Mouse (Mus musculus): Measurements from ENCODE around the gene Vmn2r-ps159. TPM values are rescaled to one million over a fixed set of nuclear protein-coding genes. Genes with fewer than 3 reads are reported as not detected.
"Not testable (repeated sequence)": the region's sequence is repeated elsewhere in the genome, so short reads cannot be mapped to it uniquely, and the experiment has no call there.

The Vmn2r-ps159 gene
- total RNA-seq (2014; fragmentation: Nextera tagmentation) (not detected in 2 replicates), total RNA-seq (2017) (not detected in 2 replicates)

- not testable (repeated sequence) for ATAC-seq (replicated peaks; ENCODE audit: poor library complexity, severe bottlenecking)
Measured at GRCm38 (mm10) chr4:156330803-156331202, at the start of gene Vmn2r-ps159. Gene Vmn2r-ps159 (plus strand): TSS chr4:156331103.

DNA sequence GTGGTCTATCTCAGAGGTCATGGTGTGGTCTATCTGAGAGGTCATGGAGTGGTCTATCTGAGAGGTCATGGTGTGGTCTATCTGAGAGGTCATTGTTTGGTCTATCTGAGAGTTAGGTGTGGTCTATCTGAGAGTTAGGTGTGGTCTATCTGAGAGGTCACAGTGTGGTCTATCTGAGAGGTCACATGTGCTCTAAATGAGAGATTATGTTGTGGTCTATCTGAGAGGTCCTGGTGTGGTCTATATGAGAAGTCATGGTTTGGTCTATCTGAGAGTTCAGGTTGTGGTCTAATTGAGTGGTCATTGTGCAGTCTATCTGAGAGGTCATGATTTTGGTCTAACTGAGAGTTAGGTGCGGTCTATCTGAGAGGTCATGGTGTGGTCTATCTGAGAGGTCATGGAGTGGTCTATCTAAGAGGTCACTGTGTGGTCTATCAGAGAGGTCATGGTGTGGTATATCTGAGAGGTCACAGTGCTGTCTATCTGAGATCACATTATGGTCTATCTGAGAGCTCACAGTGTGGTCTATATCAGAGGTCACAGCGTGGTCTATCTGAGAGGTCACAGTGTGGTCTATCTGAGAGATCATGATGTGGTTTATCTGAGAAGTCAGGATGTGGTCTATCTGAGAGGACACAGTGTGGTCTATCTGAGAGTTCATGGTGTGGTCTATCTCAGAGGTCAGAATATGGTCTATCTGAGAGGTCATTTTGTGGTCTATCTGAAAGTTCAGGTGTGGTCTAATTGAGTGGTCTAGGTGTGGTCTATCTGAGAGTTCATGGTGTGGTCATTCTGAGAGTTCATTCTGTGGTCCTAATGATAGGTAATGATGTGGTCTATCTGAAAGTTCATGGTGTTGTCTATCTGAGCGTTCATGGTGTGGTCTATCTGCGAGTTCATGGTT lies 10.9 kb downstream of the Vmn2r-ps159 start:
- ATAC-seq (replicated peaks; ENCODE audit: poor library complexity, severe bottlenecking) = peak; percentile 26; the same call in 1 of the 2 replicates

DNA sequence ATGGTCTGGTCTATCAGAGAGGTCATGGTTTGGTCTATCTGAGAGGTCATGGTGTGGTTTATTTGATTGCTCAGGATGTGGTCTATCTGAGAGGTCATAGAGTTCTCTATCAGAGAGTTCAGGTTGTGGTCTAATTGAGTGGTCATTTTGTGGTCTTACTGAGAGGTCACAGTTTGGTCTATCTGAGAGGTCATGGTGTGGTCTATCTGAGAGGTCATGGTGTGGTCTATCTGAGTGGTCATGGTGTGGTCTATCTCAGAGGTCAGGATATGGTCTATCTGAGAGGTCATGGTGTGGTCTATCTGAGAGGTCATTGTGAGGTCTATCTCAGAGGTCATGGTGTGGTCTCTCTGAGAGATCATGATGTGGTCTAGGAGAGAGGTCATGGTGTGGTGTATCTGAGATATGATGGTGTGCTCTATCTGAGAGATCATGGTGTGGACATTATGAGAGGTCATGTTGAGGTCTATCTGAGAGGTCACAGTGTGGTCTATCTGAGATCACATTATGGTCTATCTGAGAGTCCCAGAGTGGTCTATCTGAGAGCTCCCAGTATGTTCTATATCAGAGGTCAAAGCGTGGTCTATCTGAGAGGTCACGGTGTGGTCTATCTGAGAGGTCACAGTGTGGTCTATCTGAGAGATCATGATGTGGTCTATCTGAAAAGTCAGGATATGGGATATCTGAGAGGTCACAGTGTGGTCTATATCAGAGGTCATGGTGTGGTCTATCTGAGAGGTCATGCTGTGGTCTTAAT lies 11.8 kb downstream of the Vmn2r-ps159 start:
- ATAC-seq (replicated peaks; ENCODE audit: poor library complexity, severe bottlenecking) = peak; percentile 35; the same call in 1 of the 2 replicates

GRCm38 (mm10) chr4:156343332-156343731 lies 12.4 kb downstream of the Vmn2r-ps159 start:
- ATAC-seq (replicated peaks; ENCODE audit: poor library complexity, severe bottlenecking) = peak; percentile 17; the same call in 1 of the 2 replicates

DNA sequence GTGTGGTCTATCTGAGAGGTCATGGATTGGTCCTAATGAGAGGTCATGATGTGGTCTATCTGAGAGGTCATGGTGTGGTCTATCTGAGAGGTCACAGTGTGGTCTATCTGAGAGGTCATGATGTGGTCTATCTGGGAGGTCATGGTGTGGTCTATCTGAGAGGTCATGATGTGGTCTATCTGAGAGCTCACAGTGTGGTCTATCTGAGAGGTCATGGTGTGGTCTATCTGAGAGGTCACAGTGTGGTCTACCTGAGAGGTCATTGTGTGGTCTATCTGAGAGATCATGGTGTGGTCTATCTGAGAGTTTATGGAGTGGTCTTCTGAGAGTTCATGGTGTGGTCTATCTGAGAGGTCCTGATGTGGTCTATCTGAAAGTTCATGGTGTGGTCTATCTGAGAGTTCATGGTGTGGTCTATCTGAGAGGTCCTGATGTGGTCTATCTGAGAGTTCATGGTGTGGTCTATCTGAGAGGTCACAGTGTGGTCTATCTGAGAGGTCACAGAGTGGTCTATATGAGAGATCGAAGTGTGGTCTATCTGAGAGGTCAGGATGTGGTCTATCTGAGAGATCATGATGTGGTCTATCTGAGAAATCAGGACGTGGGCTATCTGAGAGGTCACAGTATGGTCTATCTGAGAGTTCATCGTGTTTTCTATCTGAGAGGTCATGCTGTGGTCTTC lies 26.0 kb downstream of the Vmn2r-ps159 start:
- not testable (repeated sequence) for ATAC-seq (replicated peaks; ENCODE audit: poor library complexity, severe bottlenecking)

Other genes starting within 250 kb of the Vmn2r-ps159 start
- gene 9430015G10Rik, start 221.1 kb upstream of the Vmn2r-ps159 start, total RNA-seq (2014; fragmentation: Nextera tagmentation) = 32.2 and 43.0 TPM in 2 replicates
- gene 9430015G10Rik, start 221.1 kb upstream of the Vmn2r-ps159 start, total RNA-seq (2017) = 24.7 and 32.8 TPM in 2 replicates
- not detected in 2 replicates for gene Rnf223, start 200.6 kb upstream of the Vmn2r-ps159 start, total RNA-seq (2014; fragmentation: Nextera tagmentation)
- gene Rnf223, start 200.6 kb upstream of the Vmn2r-ps159 start, total RNA-seq (2017) = 0.17 TPM in 1 of 2 replicates, not detected in the other
- 1.1 and 8.9 TPM in 2 replicates for gene Agrn, start 133.6 kb upstream of the Vmn2r-ps159 start, total RNA-seq (2014; fragmentation: Nextera tagmentation)
- 1.2 and 2.1 TPM in 2 replicates for gene Agrn, start 133.6 kb upstream of the Vmn2r-ps159 start, total RNA-seq (2017)
- 4.6 and 11.1 TPM in 2 replicates for gene Isg15, start 130.3 kb upstream of the Vmn2r-ps159 start, total RNA-seq (2014; fragmentation: Nextera tagmentation)
- gene Isg15, start 130.3 kb upstream of the Vmn2r-ps159 start, total RNA-seq (2017) = 1.2 TPM in 1 of 2 replicates, not detected in the other
- 1.5 and 2.1 TPM in 2 replicates for gene AW011738, start 127.8 kb upstream of the Vmn2r-ps159 start, total RNA-seq (2014; fragmentation: Nextera tagmentation)
- 0.26 and 0.43 TPM in 2 replicates for gene AW011738, start 127.8 kb upstream of the Vmn2r-ps159 start, total RNA-seq (2017)
- gene Perm1, start 115.2 kb upstream of the Vmn2r-ps159 start, total RNA-seq (2014; fragmentation: Nextera tagmentation) = not detected in 2 replicates
- 0.05 TPM in 1 of 2 replicates, not detected in the other for gene Perm1, start 115.2 kb upstream of the Vmn2r-ps159 start, total RNA-seq (2017)
- 24.3 and 36.5 TPM in 2 replicates for gene Plekhn1, start 96.2 kb upstream of the Vmn2r-ps159 start, total RNA-seq (2014; fragmentation: Nextera tagmentation)
- gene Plekhn1, start 96.2 kb upstream of the Vmn2r-ps159 start, total RNA-seq (2017) = 12.2 and 13.4 TPM in 2 replicates
- 97.3 and 108 TPM in 2 replicates for gene Noc2l, start 95.1 kb upstream of the Vmn2r-ps159 start, total RNA-seq (2014; fragmentation: Nextera tagmentation)
- gene Noc2l, start 95.1 kb upstream of the Vmn2r-ps159 start, total RNA-seq (2017) = 116 and 135 TPM in 2 replicates
- not detected in 2 replicates for gene Samd11, start 75.4 kb upstream of the Vmn2r-ps159 start, total RNA-seq (2014; fragmentation: Nextera tagmentation)
- 0.15 and 0.60 TPM in 2 replicates for gene Samd11, start 75.4 kb upstream of the Vmn2r-ps159 start, total RNA-seq (2017)